Mouse (Mus musculus): Measurements from ENCODE around the gene Babam2. TPM values are rescaled to one million over a fixed set of nuclear protein-coding genes. Genes with fewer than 3 reads are reported as not detected.

The Babam2 gene
- polyA plus RNA-seq, 1 experiment from 2014 or later = 46.4 TPM

GRCm38 (mm10) chr5:31875443-31875842 is 178.0 kb downstream of the Babam2 start:
- no peak for ATAC-seq (ENCODE audit: low FRiP score, low read depth)
- WGBS = 91% methylated on average over 3 of the region's 3 CpGs
- no peak overlapping the region for H3K27ac ChIP-seq (replicated peaks)

DNA sequence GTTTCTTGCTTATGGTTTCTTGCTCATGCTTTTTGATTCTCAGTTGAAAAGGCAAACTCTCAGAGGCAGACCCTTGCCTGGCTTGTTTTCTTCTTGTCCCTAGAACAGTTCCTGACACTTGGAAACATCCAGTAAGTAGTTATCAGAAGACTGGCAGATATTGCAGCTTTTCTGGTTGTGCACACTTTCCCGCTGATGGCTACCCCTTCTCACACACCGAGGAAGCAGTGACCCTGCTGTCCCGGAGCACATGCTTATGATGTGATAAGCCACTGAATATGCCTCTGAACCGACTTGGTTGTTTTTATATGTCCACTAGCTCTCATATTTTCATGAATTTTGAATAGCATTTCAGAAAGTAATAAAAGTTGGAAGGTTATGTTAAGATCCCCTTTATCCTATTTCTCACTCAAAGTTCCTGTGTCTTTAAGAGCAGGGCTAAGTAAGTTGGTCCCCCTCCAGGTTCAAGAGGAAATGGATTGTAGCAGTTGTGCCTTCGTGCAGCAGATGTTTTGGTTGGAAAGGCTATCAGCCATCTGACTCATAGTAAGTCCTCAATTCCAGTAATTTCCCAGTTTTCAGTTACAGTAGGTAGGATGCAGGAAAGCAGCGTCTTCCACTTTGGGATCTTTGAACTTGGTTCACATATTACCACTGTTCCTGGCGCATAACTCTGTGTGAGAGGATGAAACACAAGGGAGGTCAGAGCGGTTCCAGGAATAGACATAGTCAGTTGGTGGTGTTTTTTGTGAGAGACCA is 178.9 kb downstream of the Babam2 start:
- H3K36me3 ChIP-seq = no peaks in the 10 kb centered on the region
- H3K9ac ChIP-seq (replicated peaks) = no peak overlapping the region
- no peaks in the 10 kb centered on the region for H3K4me1 ChIP-seq
- ATAC-seq (ENCODE audit: low FRiP score, low read depth) = no peak
- no peaks in the 10 kb centered on the region for H3K9me3 ChIP-seq
- H3K27me3 ChIP-seq = no peaks in the 10 kb centered on the region
- H3K4me3 ChIP-seq = no peak overlapping the region
- 81% methylated on average over 8 of the region's 8 CpGs for WGBS
- H3K27ac ChIP-seq (replicated peaks) = no peak overlapping the region
- no peak overlapping the region for H3K4me2 ChIP-seq (replicated peaks)

More at GRCm38 (mm10) chr5:31875443-31875842, 178.0 kb downstream of the Babam2 start:
- H3K4me1 ChIP-seq = no peaks in the 10 kb centered on the region
- H3K27me3 ChIP-seq = no peaks in the 10 kb centered on the region
- no peak overlapping the region for H3K4me3 ChIP-seq
- no peaks in the 10 kb centered on the region for H3K36me3 ChIP-seq
- H3K9me3 ChIP-seq = no peaks in the 10 kb centered on the region
- no peak overlapping the region for H3K9ac ChIP-seq (replicated peaks)
- H3K4me2 ChIP-seq (replicated peaks) = no peak overlapping the region

DNA sequence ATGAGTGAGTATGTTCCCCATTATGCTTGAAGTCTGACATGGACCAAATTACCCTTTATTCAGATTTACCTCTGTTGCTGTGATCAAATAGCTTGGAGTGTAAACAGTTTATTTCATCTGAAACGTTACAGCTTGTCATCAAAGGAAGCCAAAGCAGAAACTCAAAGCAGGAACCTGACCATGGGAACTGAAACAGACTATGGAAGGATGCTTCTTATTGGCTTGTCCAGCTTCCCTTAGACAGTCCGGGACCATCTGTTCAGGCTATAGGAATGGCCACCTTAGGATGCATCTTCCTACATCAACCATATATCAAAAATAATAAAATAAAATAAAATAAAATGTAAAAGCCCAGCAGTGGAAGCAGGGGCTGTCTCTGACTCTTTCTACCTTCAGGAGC is 183.0 kb downstream of the Babam2 start:
- Histone ChIP-seq H3K9ac (replicated peaks) (no peak overlapping the region), H3K4me2 (replicated peaks) (no peak overlapping the region), H3K4me1 (no peaks in the 10 kb centered on the region), H3K27me3 (no peaks in the 10 kb centered on the region), H3K27ac (replicated peaks) (no peak overlapping the region), H3K4me3 (no peak overlapping the region), H3K9me3 (no peaks in the 10 kb centered on the region), H3K36me3 (no peaks in the 10 kb centered on the region)
- 83% methylated on average over 2 of the region's 2 CpGs for WGBS
- no peak for ATAC-seq (ENCODE audit: low FRiP score, low read depth)

- Histone ChIP-seq H3K4me1 (no peaks in the 10 kb centered on the region), H3K4me3 (no peak overlapping the region), H3K27me3 (no peaks in the 10 kb centered on the region), H3K36me3 (no peaks in the 10 kb centered on the region), H3K9me3 (no peaks in the 10 kb centered on the region), H3K27ac (replicated peaks) (no peak overlapping the region), H3K4me2 (replicated peaks) (no peak overlapping the region), H3K9ac (replicated peaks) (no peak overlapping the region)
- 90% methylated on average over 3 of the region's 3 CpGs for WGBS
- ATAC-seq (ENCODE audit: low FRiP score, low read depth) = no peak
These were observed 184.8 kb downstream of the Babam2 start for GRCm38 (mm10) chr5:31882297-31882696.

GRCm38 (mm10) chr5:31884962-31885361 is 187.5 kb downstream of the Babam2 start:
- H3K36me3 ChIP-seq = no peaks in the 10 kb centered on the region
- H3K27ac ChIP-seq (replicated peaks) = no peak overlapping the region
- WGBS = 92% methylated on average over 4 of the region's 4 CpGs
- no peaks in the 10 kb centered on the region for H3K9me3 ChIP-seq
- H3K9ac ChIP-seq (replicated peaks) = no peak overlapping the region
- H3K27me3 ChIP-seq = no peaks in the 10 kb centered on the region
- no peak for ATAC-seq (ENCODE audit: low FRiP score, low read depth)
- no peak overlapping the region for H3K4me3 ChIP-seq
- no peak overlapping the region for H3K4me2 ChIP-seq (replicated peaks)
- no peaks in the 10 kb centered on the region for H3K4me1 ChIP-seq

DNA sequence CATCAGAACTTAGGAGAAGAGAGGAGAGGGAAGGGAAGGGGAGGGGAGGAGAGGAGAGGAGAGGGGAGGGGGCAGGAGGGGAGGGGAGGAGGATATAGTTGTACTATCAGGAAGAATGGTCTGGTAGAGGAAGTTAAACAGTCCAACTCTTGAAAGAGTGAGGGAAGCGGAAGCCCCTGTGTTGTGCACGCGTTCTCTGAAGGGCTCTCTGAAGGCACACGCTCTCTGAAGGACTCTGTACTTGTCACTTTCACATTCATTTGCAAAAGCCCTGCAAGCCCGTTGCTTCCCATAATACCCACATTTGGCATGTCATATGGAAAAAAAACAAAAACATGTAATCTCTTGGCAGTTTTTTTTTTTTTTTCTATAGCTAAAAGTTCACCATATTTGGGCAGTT is 190.1 kb downstream of the Babam2 start:
- Histone ChIP-seq H3K4me1 (no peaks in the 10 kb centered on the region), H3K9me3 (no peaks in the 10 kb centered on the region), H3K36me3 (no peaks in the 10 kb centered on the region), H3K27ac (replicated peaks) (no peak overlapping the region), H3K9ac (replicated peaks) (no peak overlapping the region), H3K4me3 (no peak overlapping the region), H3K27me3 (no peaks in the 10 kb centered on the region), H3K4me2 (replicated peaks) (no peak overlapping the region)
- WGBS = 86% methylated on average over 5 of the region's 5 CpGs
- ATAC-seq (ENCODE audit: low FRiP score, low read depth) = no peak

GRCm38 (mm10) chr5:31888341-31888740 is 190.9 kb downstream of the Babam2 start:
- no peak overlapping the region for H3K4me2 ChIP-seq (replicated peaks)
- no peaks in the 10 kb centered on the region for H3K4me1 ChIP-seq
- H3K9me3 ChIP-seq = no peaks in the 10 kb centered on the region
- no peak overlapping the region for H3K27ac ChIP-seq (replicated peaks)
- H3K36me3 ChIP-seq = no peaks in the 10 kb centered on the region
- H3K4me3 ChIP-seq = no peak overlapping the region
- no peaks in the 10 kb centered on the region for H3K27me3 ChIP-seq
- no peak overlapping the region for H3K9ac ChIP-seq (replicated peaks)
- WGBS = 80% methylated on average over 3 of the region's 3 CpGs
- no peak for ATAC-seq (ENCODE audit: low FRiP score, low read depth)

DNA sequence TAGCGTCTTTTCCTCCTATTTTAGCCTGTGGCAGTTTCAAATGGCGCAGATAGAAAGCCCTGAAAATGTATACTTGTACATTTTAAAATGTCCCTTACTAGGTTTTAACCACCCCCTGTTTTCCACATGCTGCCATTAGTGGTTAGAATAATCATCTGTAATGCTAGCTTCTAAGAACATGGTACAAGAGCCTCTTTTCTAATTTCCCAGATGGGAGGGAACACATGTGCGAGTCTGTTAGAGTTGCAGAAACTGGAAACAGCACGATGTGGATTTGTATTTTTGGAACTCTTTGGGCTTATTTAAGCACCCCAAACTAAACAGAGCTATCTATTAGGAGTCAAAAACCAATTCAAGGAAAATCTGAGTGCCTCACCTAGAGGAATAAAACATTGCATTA is 195.1 kb downstream of the Babam2 start:
- ATAC-seq (ENCODE audit: low FRiP score, low read depth) = no peak

DNA sequence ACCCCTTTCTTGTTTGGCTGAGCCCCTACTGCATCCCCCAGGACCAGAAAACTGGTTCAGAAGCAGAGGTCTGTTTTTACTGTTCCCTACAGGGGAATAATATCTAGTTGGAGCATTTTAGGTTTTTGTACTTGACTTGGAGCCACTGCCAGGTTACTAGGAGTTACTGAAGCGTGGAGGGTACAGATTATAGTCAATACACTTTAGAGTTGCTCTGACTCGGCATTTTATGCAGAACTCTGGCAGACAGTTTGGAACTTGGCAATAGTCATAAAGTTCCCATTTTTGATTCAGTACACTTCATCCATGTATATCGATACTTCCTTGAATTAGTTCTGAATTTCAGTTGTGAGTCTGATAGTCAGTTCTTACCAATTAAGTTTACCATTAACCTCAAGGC is 202.4 kb downstream of the Babam2 start:
- no peak overlapping the region for H3K27ac ChIP-seq (replicated peaks)
- no peaks in the 10 kb centered on the region for H3K27me3 ChIP-seq
- ATAC-seq (ENCODE audit: low FRiP score, low read depth) = no peak
- H3K4me3 ChIP-seq = no peak overlapping the region
- no peaks in the 10 kb centered on the region for H3K36me3 ChIP-seq
- WGBS = 93% methylated on average over 3 of the region's 3 CpGs
- no peak overlapping the region for H3K9ac ChIP-seq (replicated peaks)
- H3K9me3 ChIP-seq = no peaks in the 10 kb centered on the region
- H3K4me2 ChIP-seq (replicated peaks) = no peak overlapping the region
- no peaks in the 10 kb centered on the region for H3K4me1 ChIP-seq

More for the DNA sequence above, 195.1 kb downstream of the Babam2 start:
- Histone ChIP-seq H3K4me3 (no peak overlapping the region), H3K36me3 (no peaks in the 10 kb centered on the region), H3K27me3 (no peaks in the 10 kb centered on the region), H3K27ac (replicated peaks) (no peak overlapping the region), H3K4me2 (replicated peaks) (no peak overlapping the region), H3K4me1 (no peaks in the 10 kb centered on the region), H3K9me3 (no peaks in the 10 kb centered on the region), H3K9ac (replicated peaks) (no peak overlapping the region)
- WGBS = 95% methylated on average over 4 of the region's 4 CpGs

- H3K9me3 ChIP-seq = no peaks in the 10 kb centered on the region
- no peak overlapping the region for H3K4me3 ChIP-seq
- H3K9ac ChIP-seq (replicated peaks) = no peak overlapping the region
- H3K36me3 ChIP-seq = no peaks in the 10 kb centered on the region
- H3K27ac ChIP-seq (replicated peaks) = no peak overlapping the region
- no peak for ATAC-seq (ENCODE audit: low FRiP score, low read depth)
- no peaks in the 10 kb centered on the region for H3K4me1 ChIP-seq
- 93% methylated on average over 2 of the region's 2 CpGs for WGBS
- H3K27me3 ChIP-seq = no peaks in the 10 kb centered on the region
- no peak overlapping the region for H3K4me2 ChIP-seq (replicated peaks)
These were observed 204.7 kb downstream of the Babam2 start for GRCm38 (mm10) chr5:31902144-31902543.

DNA sequence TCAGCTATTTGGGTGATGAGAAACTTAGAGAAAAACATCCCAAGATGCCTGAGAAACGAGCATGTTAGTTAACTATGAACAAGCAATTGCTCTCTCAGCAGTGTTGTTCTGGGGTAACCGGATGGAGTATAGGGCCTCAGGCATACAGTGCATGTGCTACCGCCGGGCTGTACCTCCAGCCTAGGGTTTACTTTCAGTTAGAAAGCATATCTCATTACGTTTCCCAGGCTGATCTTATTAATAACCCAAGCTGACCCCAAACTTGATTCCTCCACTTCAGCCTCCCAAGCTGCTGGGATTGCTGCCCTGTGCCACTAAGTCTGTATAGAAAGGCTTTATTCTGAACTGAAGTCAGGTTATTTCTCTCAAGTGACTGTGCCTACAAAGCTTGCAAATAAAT is 205.4 kb downstream of the Babam2 start:
- H3K4me2 ChIP-seq (replicated peaks) = no peak overlapping the region
- no peaks in the 10 kb centered on the region for H3K9me3 ChIP-seq
- H3K4me3 ChIP-seq = no peak overlapping the region
- ATAC-seq (ENCODE audit: low FRiP score, low read depth) = no peak
- H3K27me3 ChIP-seq = no peaks in the 10 kb centered on the region
- no peaks in the 10 kb centered on the region for H3K36me3 ChIP-seq
- 81% methylated on average over 5 of the region's 5 CpGs for WGBS
- no peak overlapping the region for H3K9ac ChIP-seq (replicated peaks)
- H3K4me1 ChIP-seq = no peaks in the 10 kb centered on the region
- no peak overlapping the region for H3K27ac ChIP-seq (replicated peaks)

GRCm38 (mm10) chr5:31904968-31905683 is 207.6 kb downstream of the Babam2 start:
- no peak overlapping the region for H3K9ac ChIP-seq (replicated peaks)
- 72% methylated on average over 6 of the region's 6 CpGs for WGBS
- H3K4me3 ChIP-seq = no peak overlapping the region
- no peak for ATAC-seq (ENCODE audit: low FRiP score, low read depth)
- no peak overlapping the region for H3K27ac ChIP-seq (replicated peaks)
- no peaks in the 10 kb centered on the region for H3K36me3 ChIP-seq
- no peaks in the 10 kb centered on the region for H3K27me3 ChIP-seq
- H3K4me2 ChIP-seq (replicated peaks) = no peak overlapping the region
- no peaks in the 10 kb centered on the region for H3K9me3 ChIP-seq
- no peaks in the 10 kb centered on the region for H3K4me1 ChIP-seq
